Mouse (Mus musculus) megakaryocyte progenitor cell, adult 5-6 weeks (primary cell): ENCODE measurements around the gene Zic2. TPM values are rescaled to one million over a fixed set of nuclear protein-coding genes. Genes with fewer than 3 reads are reported as not detected.

Experiments used
- ATAC-seq: replicated peaks from 2 replicates; pipeline ENCODE4 v1.8.0; 2016; ENCODE audit warnings: mild to moderate bottlenecking, moderate TSS enrichment, inconsistent platforms; ENCODE audit not compliant: poor library complexity
- total RNA-seq, 2 experiments: library from RNA; stranded (forward) in 1 of 2; stranded (reverse) in 1 of 2; fragments of 157-497, 149-512 nt in 1 of 2; fragments of 200-1000 nt in 1 of 2; gene quantifications; 2 replicates each; pipeline versions ENCODE4 v1.2.3 to v1.2.4; 2015 to 2017

The Zic2 gene
- total RNA-seq, 2 experiments from 2014 or later = not detected

DNA sequence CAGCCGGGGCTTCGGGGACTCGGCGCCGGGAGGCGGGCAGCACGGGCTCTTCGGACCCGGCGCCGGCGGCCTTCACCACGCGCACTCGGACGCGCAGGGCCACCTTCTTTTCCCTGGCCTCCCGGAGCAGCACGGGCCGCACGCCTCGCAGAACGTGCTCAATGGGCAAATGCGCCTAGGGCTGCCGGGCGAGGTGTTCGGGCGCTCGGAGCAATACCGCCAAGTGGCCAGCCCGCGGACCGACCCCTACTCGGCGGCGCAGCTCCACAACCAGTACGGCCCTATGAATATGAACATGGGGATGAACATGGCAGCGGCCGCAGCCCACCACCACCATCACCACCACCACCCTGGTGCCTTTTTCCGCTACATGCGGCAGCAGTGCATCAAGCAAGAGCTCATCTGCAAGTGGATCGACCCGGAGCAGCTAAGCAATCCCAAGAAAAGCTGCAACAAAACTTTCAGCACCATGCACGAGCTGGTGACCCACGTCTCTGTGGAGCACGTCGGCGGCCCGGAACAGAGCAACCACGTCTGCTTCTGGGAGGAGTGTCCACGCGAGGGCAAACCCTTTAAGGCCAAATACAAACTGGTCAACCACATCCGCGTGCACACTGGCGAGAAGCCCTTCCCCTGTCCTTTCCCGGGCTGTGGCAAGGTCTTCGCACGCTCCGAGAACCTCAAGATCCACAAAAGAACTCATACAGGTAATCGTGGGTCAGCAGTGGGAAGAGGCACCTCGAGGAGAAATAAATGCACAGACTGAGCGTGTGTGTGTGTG lies 996 bp downstream of the Zic2 start:
- ATAC-seq = 0 out of 2 replicates have a peak, but pooled peaks have one; percentile 3

DNA sequence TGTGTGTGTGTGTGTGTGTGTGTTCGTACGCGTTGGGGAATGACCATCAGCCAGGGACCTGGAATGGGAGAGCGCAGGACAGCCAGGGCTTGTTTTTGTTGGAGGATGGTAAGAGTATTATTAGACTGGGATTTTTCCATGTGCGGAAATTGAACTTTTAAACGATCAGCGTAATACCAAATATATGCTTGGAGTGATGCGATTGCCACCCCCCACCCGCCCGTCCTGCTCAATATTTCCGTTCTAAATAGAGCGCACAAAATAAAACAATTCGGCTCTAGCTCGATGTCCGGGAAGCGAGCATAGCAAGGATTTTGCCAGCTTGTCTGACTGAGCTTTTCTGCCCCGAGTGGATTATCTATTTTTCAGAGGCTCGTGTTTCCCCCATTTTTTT lies 1.6 kb downstream of the Zic2 start:
- no peak for ATAC-seq

DNA sequence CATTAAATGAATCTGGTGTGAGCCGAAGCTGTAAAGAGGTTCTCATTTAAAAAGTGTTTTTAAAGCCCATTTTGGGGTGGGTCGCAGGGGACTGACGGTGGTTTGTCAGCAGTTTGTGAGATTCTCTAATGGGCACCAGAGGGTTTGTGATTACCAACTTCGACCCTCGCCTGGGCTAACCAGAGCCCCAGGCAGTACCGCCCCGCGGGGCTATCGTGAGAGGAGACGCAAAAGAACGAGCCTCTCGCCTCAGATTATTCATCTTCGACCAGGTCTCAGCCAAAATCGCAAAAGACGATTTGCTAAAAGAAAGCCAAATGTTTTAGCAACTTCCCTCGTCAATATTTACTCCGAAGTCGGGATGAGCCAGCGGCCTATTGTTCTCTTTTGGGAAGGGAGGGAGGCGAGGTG lies 2.0 kb downstream of the Zic2 start:
- no peak for ATAC-seq

DNA sequence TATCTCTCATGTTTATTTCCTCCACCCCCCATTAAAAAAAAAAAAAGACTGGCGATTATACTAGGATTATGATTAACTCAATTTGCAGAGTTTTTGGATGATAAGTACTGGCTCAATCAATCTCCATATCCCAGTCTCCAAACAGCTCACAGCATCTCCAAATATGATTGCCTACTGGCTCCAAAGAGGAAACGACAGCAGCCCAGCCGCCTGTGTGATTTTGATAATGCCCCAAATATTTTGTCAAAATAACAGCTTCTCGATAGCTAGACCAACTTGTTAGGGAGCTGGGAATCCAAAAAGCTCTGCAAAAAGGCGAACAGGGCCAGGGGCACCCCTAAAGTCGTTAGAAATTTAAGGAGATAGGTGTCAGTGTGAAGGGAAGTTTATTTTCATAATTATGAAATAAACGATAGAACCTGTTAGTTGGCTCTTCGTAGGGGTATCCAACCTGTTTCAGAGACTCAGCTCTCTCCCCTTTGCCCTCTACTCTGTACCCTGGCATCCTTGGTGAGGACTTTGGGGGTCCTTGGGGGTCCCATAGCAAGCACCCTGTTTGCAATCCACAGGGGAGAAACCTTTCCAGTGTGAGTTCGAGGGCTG lies 2.8 kb downstream of the Zic2 start:
- no peak for ATAC-seq

DNA sequence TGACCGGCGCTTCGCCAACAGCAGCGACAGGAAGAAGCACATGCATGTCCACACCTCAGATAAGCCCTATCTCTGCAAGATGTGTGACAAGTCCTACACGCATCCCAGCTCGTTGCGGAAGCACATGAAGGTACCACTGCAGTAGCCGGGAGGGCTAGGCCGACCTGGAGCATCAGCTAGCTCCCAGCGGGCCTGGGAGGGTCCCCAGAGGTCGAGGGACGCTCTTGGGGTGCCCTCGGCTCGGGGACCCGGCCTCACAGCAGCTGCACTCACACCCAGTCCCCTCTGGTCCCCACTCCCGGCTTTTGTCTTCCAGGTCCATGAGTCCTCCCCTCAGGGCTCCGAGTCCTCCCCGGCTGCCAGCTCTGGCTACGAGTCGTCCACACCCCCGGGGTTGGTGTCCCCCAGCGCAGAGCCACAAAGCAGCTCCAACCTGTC lies 3.4 kb downstream of the Zic2 start:
- ATAC-seq = 0 out of 2 replicates have a peak, but pooled peaks have one; percentile 5

DNA sequence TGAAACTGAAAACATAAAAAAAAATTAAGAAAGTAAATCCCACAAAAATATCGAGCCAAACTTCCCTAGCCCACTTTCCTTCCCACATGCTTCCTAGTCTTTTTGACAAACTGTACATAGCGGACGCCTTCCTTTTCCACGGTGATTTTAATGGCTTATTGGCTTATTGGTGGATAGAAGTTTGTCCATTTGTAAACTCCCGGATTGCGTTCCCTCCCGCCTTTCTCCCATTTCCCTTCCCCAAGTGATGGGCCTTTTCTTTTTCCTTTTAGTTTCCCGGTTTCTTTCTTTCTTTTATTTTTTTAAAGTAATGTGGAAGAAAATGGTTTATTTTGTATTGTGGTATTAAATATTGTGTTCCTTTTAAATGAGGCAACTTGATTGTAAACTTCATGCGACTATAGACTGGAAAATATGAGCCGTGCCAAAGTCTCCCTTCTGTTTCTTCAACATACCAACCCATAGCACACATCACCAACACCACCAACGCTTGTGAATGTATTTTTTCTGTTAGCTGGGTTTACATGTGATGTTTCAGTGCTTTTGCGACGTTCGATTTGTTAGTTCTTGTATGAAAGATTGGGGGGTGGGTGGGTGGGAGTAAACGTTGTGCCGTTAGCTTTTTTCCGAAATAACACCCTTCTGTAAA lies 4.3 kb downstream of the Zic2 start:
- no peak for ATAC-seq

DNA sequence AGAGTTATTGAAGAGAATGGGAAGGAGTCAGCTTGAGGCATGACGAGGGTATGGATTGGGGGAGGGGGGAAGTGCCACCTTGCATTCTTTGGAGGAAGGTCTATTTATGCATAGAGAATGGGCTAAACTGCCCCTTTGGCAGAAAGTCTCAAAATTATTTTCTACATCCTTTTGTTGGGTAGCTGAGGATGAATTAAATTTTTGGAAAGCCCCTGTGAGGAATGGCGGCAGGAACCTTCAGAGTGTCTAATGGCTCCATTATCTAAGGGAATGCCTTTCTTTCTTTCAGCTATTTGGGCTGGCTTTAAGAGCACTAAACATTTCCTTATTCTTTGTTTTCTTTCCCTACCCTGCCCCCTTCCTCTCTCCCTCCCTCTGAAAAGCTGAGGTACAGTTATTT lies 5.1 kb downstream of the Zic2 start:
- no peak for ATAC-seq

DNA sequence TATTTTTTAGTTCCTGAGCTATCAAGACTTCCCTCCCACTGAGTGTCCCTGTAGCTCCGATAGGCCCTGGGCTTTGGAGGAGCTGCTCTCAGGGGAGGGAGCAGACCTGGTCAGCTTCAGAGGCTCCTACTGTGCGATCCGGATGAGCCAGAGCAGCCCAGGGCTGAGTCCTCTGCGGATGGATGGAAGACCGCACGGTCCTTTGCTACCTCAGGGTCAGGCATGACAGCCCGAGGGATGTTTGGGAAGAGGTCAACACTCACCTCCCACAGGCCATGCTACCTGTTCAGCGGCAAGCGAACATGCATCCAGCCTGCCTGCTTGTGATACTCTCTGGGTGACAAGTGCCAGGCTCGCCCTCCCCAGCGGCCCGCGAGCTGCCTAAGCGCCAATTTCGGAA lies 5.9 kb downstream of the Zic2 start:
- ATAC-seq = no peak

DNA sequence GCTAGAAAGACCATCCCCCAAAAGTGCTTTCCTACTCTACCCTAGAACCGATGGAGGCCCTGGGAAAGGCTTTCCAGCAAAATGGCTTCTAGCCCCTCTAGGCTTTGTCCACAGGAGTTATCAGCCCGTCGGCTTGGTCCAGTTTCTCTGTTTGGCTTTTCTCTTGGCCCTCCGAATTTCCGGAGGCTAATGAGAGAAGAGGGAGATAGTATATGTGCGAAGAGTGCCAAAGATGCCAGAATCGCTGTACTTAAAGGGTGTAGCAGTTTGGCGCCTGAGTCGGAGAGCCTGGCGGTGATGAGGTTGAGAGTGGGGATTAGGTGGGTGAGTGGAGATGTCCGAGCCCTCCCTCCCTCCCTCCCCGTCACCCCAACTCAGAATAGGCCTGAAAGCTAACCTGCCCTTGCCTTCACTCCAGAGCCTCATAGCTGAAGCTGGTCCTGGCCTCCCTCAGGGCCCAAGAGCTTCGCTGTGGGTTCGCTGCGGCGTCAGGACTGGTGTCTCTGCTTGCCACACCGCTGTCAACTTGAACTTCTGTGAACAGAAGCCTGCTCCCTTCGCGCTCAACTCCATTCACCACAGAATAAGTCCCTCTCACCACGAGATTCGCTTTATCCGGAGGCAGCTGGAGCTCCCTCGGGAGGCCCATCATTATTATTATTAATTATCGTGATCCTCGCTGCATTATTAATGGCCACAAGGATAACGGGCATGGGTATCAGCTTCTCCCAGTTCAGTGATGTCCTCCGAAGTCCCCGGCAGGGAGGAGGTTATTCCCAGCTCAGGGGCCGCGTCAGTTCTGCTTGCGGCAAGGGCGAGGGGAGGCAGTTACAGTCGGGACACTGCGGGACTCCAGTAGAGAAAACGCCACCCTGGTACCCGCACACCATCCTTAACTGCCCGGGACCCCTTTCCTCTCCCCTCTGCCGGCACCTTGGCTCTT lies 7.1 kb downstream of the Zic2 start:
- ATAC-seq = no peak

DNA sequence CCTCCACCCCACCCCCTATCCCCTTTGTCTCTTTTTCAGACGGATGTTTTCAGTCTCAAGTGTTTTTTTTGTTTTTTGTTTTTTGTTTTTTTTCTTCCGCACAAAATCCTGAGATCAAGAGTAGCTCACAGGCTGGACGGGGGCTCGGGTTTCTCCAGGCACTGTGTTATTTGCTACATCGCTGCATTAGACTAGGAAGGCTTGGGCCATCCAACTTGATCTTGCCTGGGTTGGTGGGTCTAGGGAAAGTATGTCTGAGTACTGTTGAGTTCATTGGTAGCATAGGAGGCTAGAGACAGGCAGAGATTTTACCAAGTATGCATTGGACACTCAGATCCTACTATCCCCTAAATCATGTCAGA lies 7.8 kb downstream of the Zic2 start:
- ATAC-seq = no peak

DNA sequence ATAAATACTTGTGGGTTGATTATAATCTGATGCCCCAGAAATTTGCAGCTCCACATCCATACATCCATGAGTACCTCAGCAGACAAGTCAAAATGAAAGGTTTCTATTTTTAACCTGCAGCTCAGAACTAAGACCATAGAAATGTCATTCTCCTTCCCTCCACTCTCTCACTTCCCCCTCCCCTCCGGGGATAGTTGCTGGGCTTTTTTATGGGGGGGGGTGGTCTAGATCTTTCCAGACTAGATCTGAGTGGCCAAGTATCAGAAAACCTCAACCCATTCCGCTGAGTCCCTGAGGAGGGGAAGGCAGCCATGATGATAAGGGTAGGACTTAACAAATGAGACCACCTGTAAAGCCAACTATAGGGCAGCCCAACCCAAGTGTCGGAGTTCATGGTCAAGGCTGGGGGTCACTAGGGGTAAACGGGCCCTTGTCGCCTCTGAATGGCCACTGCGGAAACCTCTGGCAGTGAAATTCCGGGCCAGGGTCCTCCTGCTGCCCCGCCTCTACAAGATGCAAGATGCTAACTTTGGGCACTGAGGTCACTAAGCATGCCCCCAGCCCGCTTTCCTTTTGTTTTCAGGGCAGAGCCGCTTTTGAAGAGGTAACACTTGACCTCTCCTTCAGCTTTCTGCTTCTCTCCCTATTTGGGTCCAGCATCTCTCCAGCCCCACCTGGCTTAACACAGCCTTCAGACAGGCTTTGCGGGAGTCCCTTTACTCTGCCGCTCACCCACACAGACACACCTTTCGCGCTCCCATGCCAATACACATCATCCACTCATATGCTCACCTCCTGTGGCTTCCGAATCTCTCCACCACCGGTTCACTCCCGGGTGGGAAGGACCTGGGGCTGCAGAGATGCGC lies 8.6 kb downstream of the Zic2 start:
- ATAC-seq = 0 out of 2 replicates have a peak, but pooled peaks have one; percentile 5

DNA sequence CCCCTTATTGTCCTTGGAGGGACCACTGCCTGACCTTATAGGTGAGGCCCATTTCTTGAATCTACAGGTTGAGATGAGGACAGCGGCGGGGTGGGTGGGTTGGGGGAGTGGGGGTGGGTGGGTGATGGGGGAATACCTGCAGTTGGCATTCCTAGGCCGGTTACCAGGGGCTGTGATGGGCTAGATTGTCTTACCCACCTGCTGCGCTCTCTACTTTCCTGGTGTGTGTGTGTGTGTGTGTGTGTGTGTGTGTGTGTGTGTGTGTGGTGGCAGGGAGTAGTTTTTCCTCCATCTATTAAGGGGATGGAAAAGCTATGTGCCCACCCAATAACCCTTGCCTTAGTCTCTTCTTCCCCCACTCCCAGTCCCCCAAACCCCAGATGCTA lies 9.2 kb downstream of the Zic2 start:
- ATAC-seq = no peak

DNA sequence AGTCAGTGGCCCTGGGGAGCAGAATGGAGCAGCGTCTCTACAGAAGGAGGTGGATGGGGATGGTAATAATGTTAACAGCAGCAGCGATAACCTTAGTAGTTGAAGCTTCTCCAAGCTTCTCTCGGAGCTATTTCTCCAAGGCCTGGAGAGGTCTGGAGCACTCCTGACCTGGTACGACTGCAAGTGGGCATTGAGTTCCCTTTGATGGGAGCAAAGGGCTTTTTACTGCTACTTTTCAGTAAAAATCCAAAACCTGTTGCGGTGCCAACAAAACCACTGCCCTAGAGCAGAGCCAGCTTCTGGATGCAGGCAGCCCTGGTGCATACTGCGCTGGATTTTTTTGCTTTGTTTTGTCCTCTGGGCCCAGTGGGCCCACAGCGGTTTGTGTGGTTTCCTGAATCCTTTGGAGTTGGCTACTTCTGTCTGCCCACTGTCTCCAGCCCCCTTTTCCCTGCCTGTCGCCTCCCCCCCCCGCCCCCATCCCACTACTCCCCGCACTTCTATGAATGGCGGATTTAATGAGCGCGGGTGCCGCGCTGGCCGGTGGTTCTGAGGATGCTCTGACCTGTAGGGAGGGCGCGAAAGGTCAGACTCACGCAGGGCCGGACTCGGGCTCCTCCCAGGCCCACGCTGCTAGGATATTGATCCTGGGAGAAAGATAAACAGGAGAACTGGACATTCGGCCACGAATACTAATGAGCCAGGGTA lies 9.8 kb downstream of the Zic2 start:
- no peak for ATAC-seq

DNA sequence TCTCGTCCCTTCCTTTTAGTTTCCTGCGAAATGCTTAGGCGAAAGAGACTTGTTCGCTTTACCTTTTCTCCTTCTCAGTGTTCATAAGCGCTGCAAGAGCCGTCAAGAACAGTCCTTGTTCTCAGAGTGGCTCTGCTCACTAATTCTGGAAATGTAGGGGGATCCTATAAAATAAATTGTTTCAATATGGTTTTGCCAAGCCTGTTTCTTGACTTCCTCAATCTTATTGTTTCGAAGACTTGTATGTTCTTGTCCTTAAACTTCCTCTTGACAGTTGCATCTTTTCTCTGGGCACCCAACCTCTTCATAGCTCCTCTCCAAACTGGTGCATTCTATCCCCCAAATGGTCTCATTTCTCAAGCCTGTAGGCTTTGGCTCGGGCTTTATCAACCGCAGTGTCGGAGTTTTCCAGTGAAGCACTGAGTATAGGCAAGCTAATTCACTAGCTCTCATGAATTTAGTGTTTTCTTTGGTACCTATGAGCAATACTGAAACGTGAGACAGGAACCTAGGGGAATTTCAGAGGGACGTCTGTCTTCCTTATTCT lies 10.5 kb downstream of the Zic2 start:
- peak; percentile 36; the same call in 1 of the 2 replicates for ATAC-seq

DNA sequence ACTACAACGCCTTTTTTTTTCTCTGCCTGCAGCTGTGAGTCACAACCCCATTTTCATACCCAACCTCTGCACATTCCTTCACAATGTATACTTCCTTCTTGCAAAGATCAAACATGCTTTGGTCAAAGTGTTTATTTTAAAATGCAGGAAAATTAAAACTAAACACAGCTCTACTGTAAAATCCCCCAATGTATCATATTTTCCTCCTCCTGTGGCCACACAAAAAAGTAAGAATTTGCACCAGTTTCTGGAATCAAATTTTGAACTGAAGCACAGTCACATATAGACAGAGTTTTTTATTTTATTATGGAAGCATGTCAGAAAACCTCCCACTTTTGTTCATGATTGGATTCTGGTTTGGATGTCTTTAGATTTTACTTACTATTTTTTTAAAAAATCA lies 11.4 kb downstream of the Zic2 start:
- ATAC-seq = no peak

DNA sequence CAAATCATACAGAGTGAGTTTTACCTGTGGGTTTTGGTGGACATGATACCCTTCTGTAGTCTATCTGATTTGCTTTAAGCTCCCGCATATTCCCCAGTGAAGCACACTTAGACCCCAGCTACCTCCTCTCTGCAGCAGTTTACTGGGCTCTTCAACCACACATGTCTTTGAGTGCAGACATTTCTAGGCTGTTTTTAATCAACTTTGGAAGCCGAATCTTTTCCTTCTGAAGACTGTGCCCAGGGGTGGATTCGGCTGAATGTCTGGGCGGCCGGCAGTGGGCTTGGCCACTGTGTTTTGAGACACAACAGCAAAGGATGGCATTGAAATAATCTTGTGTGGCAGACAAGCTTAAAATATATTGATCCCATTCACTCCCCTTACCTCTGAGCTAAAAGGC lies 12.1 kb downstream of the Zic2 start:
- no peak for ATAC-seq

DNA sequence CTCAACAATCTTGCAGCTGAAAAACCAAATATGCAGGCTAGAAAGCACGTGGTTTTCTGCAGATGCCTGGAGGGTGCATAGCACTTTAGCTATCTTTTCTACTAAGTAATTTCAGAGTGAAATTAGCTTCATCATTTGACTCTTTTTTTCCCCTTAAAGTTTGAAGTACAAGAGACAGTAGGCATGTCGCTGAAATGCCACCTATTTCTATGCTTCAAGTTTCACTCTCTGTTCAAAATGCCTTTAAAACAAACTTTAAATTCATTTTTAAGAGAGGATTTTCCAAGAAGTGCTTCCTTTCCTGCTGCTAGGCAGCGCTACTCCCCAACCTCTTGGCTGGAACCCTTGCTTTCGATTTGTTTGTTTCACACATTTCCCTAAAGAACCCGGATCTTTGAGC lies 13.8 kb downstream of the Zic2 start:
- ATAC-seq = no peak

DNA sequence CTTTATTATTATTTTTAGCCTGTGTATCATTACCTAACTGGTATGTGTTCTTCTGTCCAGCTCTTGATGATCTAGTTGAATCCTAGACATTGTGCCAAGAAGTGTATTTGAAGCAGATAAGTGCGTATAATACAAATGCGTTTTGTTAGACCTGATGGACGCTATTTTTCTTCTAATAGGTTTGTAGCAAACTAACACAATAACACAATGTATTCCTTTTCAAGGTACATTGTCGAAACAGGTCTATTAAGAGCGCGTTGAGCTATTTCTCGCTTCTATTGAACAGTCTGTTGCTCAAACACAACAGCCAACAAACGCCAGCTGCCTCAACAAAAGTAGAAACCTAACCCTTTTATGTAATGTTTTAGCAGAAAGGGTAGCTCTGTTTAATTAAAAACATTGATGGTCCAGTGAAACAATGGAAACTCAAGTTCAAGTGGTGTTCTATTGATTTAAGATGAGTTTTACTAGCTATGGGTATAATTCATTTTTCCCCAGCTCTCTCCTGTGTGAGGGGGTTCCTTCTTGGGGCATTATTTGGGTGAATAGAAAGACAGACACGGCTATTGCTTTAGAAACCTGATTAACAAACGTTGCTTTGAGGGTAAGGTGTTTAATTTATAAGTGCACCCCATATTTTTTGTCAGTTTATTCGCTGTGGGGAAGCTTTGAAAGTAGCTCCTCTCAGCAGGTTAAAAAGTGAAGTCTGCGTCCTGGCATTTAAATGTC lies 14.6 kb downstream of the Zic2 start:
- no peak for ATAC-seq
